Mouse (Mus musculus) forebrain, postnatal 0 days (tissue): ENCODE results near the gene Usp2. TPM values are rescaled to one million over a fixed set of nuclear protein-coding genes. Genes with fewer than 3 reads are reported as not detected.

ENCODE experiments used
- ATAC-seq: fragments of 200-750 bp; cut with Nextera tagmentation; 2 replicates; pipeline ENCODE4 v1.8.0; 2017; ENCODE audit warnings: mild to moderate bottlenecking, moderate library complexity
- DNase-seq: peaks from one replicate; pipeline ENCODE4 v3.0.0-alpha.2; 2015
- H3K27ac ChIP-seq: fragments of 300-500 bp; sonication (generic); 2 replicates; pipeline ENCODE4 v1.5.1; 2014; ENCODE audit warnings: low read depth, mild to moderate bottlenecking, antibody characterized with exemption, low read length, moderate library complexity, mixed read lengths
- H3K27me3 ChIP-seq: fragments of 300-500 bp; sonication (generic); 2 replicates; pipeline ENCODE4 v1.6.1; 2014; ENCODE audit warnings: mild to moderate bottlenecking, low read length, mixed read lengths; ENCODE audit not compliant: insufficient read depth
- H3K36me3 ChIP-seq: fragments of 300-500 bp; sonication (generic); 2 replicates; pipeline ENCODE4 v1.6.1; 2014; ENCODE audit warnings: mild to moderate bottlenecking, moderate library complexity; ENCODE audit not compliant: insufficient read depth
- H3K4me1 ChIP-seq: fragments of 300-500 bp; sonication (generic); 2 replicates; pipeline ENCODE4 v1.6.1; 2014; ENCODE audit warnings: antibody characterized with exemption; ENCODE audit not compliant: insufficient read depth
- H3K4me2 ChIP-seq: fragments of 300-500 bp; sonication (generic); 2 replicates; pipeline ENCODE4 v1.6.1; 2014; ENCODE audit warnings: low read depth, mild to moderate bottlenecking, moderate library complexity
- H3K4me3 ChIP-seq: fragments of 300-500 bp; sonication (generic); 2 replicates; pipeline ENCODE4 v1.5.1; 2014; ENCODE audit warnings: low read depth, low read length, mixed read lengths
- H3K9ac ChIP-seq: fragments of 300-500 bp; sonication (generic); 2 replicates; pipeline ENCODE4 v1.6.1; 2014; ENCODE audit warnings: mild to moderate bottlenecking
- H3K9me3 ChIP-seq: fragments of 300-500 bp; sonication (generic); 2 replicates; pipeline ENCODE4 v1.6.1; 2016; ENCODE audit warnings: low read length
- CTCF ChIP-seq: sonication (generic); IDR thresholded peaks from 2 replicates; pipeline ENCODE4 v1.5.1; 2016; ENCODE audit warnings: antibody characterized with exemption, control low read depth, low read depth
- WGBS: fragments of 180-500 bp; shearing (Covaris S2); extraction: QIAGEN DNeasy Blood & Tissue Kit; methylation state at CpG from one replicate; pipeline ENCODE4 v1.1.7; 2014; 5-methylcytosine and 5-hydroxymethylcytosine counted together
- polyA plus RNA-seq: library from polyadenylated mRNA; unstranded; fragments of >200 nt; fragmentation: Nextera tagmentation; extraction: Ambion mirVana; gene quantifications from 2 replicates; pipeline ENCODE4 v1.2.1, GENCODE M21; 2015
- total RNA-seq: library from RNA; depleted of rRNA; stranded (reverse); fragments of >200 nt; gene quantifications from 2 replicates; pipeline ENCODE4 v1.2.3, GENCODE M21; 2014

Usp2 gene
- total and polyA plus RNA-seq, 2 experiments from 2014 or later, result 16.6 to 20.2 TPM

GRCm38 (mm10) chr9:44031079-44031478 lies 35.7 kb upstream of the Usp2 start:
- Histone ChIP-seq H3K4me2 (no peak overlapping the region), H3K27ac (no peak overlapping the region), H3K9ac (no peak overlapping the region), H3K36me3 (no peaks in the 10 kb centered on the region), H3K4me3 (no peak overlapping the region), H3K4me1 (no peaks in the 10 kb centered on the region), H3K9me3 (no peaks in the 10 kb centered on the region), H3K27me3 (no peaks in the 10 kb centered on the region)
- WGBS, result 84% methylated on average over 5 of the region's 5 CpGs
- DNase-seq (no peak), ATAC-seq (no peak)
- no peak for TF ChIP-seq CTCF

GRCm38 (mm10) chr9:44031946-44032345 lies 34.9 kb upstream of the Usp2 start:
- H3K36me3 ChIP-seq, result no peaks in the 10 kb centered on the region
- no peak overlapping the region for H3K9ac ChIP-seq
- H3K4me3 ChIP-seq, result no peak overlapping the region
- H3K27ac ChIP-seq, result no peak overlapping the region
- WGBS, result 86% methylated on average over 4 of the region's 4 CpGs
- no peak overlapping the region for H3K4me2 ChIP-seq
- DNase-seq (no peak), ATAC-seq (no peak)
- H3K4me1 ChIP-seq, result no peaks in the 10 kb centered on the region
- H3K27me3 ChIP-seq, result no peaks in the 10 kb centered on the region
- TF ChIP-seq CTCF, result no peak
- no peaks in the 10 kb centered on the region for H3K9me3 ChIP-seq

- DNase-seq, result no peak
These were observed 33.5 kb upstream of the Usp2 start for GRCm38 (mm10) chr9:44033317-44033716.

GRCm38 (mm10) chr9:44033957-44034727 lies 32.7 kb upstream of the Usp2 start:
- H3K27me3 ChIP-seq, result no peaks in the 10 kb centered on the region
- H3K36me3 ChIP-seq, result no peaks in the 10 kb centered on the region
- no peak for TF ChIP-seq CTCF
- no peak overlapping the region for H3K4me2 ChIP-seq
- H3K9me3 ChIP-seq, result no peaks in the 10 kb centered on the region
- H3K27ac ChIP-seq, result no peak overlapping the region
- H3K4me3 ChIP-seq, result no peak overlapping the region
- 75% methylated on average over 13 of the region's 13 CpGs for WGBS
- ATAC-seq (no peak), DNase-seq (no peak)
- H3K4me1 ChIP-seq, result no peaks in the 10 kb centered on the region
- H3K9ac ChIP-seq, result no peak overlapping the region

More at GRCm38 (mm10) chr9:44033317-44033716, 33.5 kb upstream of the Usp2 start:
- ATAC-seq, result no peak
- Histone ChIP-seq H3K4me3 (no peak overlapping the region), H3K9me3 (no peaks in the 10 kb centered on the region), H3K4me2 (no peak overlapping the region), H3K27me3 (no peaks in the 10 kb centered on the region), H3K36me3 (no peaks in the 10 kb centered on the region), H3K9ac (no peak overlapping the region), H3K4me1 (no peaks in the 10 kb centered on the region), H3K27ac (no peak overlapping the region)
- WGBS, result 93% methylated on average over 5 of the region's 5 CpGs
- no peak for TF ChIP-seq CTCF

GRCm38 (mm10) chr9:44037106-44037505 lies 29.7 kb upstream of the Usp2 start:
- Histone ChIP-seq H3K4me1 (no peaks in the 10 kb centered on the region), H3K4me3 (no peak overlapping the region), H3K9me3 (no peaks in the 10 kb centered on the region), H3K27ac (no peak overlapping the region), H3K36me3 (no peaks in the 10 kb centered on the region), H3K9ac (no peak overlapping the region), H3K27me3 (no peaks in the 10 kb centered on the region), H3K4me2 (no peak overlapping the region)
- 90% methylated on average over 5 of the region's 5 CpGs for WGBS
- no peak for TF ChIP-seq CTCF
- DNase-seq, result no peak
- no peak for ATAC-seq

- Histone ChIP-seq H3K4me2 (no peak overlapping the region), H3K9me3 (no peaks in the 10 kb centered on the region), H3K4me3 (no peak overlapping the region), H3K9ac (no peak overlapping the region), H3K36me3 (no peaks in the 10 kb centered on the region), H3K27ac (no peak overlapping the region), H3K4me1 (no peaks in the 10 kb centered on the region), H3K27me3 (0 out of 2 replicates have a peak, but pooled peaks cover 3% of the 10 kb centered on the region)
- TF ChIP-seq CTCF, result no peak
- DNase-seq, result no peak
- ATAC-seq, result no peak
- WGBS, result 55% methylated on average over 7 of the region's 7 CpGs
These were observed 25.1 kb upstream of the Usp2 start for GRCm38 (mm10) chr9:44041511-44042395.

- no peaks in the 10 kb centered on the region for H3K4me1 ChIP-seq
- 0 out of 2 replicates have a peak, but pooled peaks cover 3% of the 10 kb centered on the region for H3K27me3 ChIP-seq
- ATAC-seq, result no peak
- H3K36me3 ChIP-seq, result no peaks in the 10 kb centered on the region
- H3K27ac ChIP-seq, result no peak overlapping the region
- H3K9ac ChIP-seq, result no peak overlapping the region
- no peak overlapping the region for H3K4me2 ChIP-seq
- H3K9me3 ChIP-seq, result no peaks in the 10 kb centered on the region
- H3K4me3 ChIP-seq, result no peak overlapping the region
- no peak for DNase-seq
- WGBS, result 85% methylated on average over 1 of the region's 1 CpGs
- no peak for TF ChIP-seq CTCF
These were observed 24.5 kb upstream of the Usp2 start for GRCm38 (mm10) chr9:44042396-44042680.
